Mouse (Mus musculus) heart, embryonic 14.5 days (tissue): ENCODE results near the gene Fzd2. TPM values are rescaled to one million over a fixed set of nuclear protein-coding genes. Genes with fewer than 3 reads are reported as not detected.
A peak's percentile ranks its signal among the peaks of the same experiment; 100 is the strongest.

Experiments
- ATAC-seq: fragments of 200-750 bp; cut with Nextera tagmentation; 2 replicates; pipeline ENCODE4 v1.8.0; 2017; ENCODE audit warnings: low read depth, moderate TSS enrichment; ENCODE audit not compliant: insufficient number of reproducible peaks, insufficient read depth, low FRiP score
- H3K27ac ChIP-seq, 2 experiments: fragments of 200-500 bp in 1 of 2; fragments of 300-500 bp in 1 of 2; sonication (generic) in 1 of 2; replicated peaks in 1 of 2; 2 replicates each; pipeline ENCODE4 v1.5.1; 2012 to 2014; ENCODE audit warnings: low read depth in 2 of 2, low read length in 2 of 2, control low read depth in 1 of 2, mild to moderate bottlenecking in 1 of 2, mixed read lengths in 1 of 2; ENCODE audit not compliant: control insufficient read depth in 1 of 2, insufficient read depth in 1 of 2
- H3K27me3 ChIP-seq: fragments of 300-500 bp; sonication (generic); 2 replicates; pipeline ENCODE4 v1.6.1; 2014; ENCODE audit warnings: mild to moderate bottlenecking, low read length, control low read depth; ENCODE audit not compliant: control insufficient read depth, insufficient read depth
- H3K36me3 ChIP-seq: fragments of 300-500 bp; sonication (generic); 2 replicates; pipeline ENCODE4 v1.6.1; 2014; ENCODE audit warnings: mild to moderate bottlenecking, control low read depth, low read length, mixed read lengths; ENCODE audit not compliant: control insufficient read depth, insufficient read depth
- H3K4me1 ChIP-seq, 2 experiments: fragments of 200-500 bp in 1 of 2; fragments of 300-500 bp in 1 of 2; sonication (generic) in 1 of 2; 2 replicates each; pipeline ENCODE4 v1.6.1; 2012 to 2014; ENCODE audit warnings: low read length in 2 of 2, control low read depth in 1 of 2, mixed read lengths in 1 of 2; ENCODE audit not compliant: control insufficient read depth in 2 of 2, insufficient read depth in 2 of 2
- H3K4me2 ChIP-seq: fragments of 300-500 bp; sonication (generic); 2 replicates; pipeline ENCODE4 v1.6.1; 2014; ENCODE audit warnings: mild to moderate bottlenecking, low read length
- H3K4me3 ChIP-seq, 2 experiments: fragments of 200-500 bp in 1 of 2; fragments of 300-500 bp in 1 of 2; sonication (generic) in 1 of 2; 2 replicates each; pipeline ENCODE4 v1.5.1; 2012 to 2014; ENCODE audit warnings: low read length in 2 of 2, mild to moderate bottlenecking in 2 of 2, control low read depth in 1 of 2, low read depth in 1 of 2, moderate library complexity in 1 of 2; ENCODE audit not compliant: control insufficient read depth in 1 of 2, insufficient read depth in 1 of 2
- H3K9ac ChIP-seq: fragments of 300-500 bp; sonication (generic); 2 replicates; pipeline ENCODE4 v1.6.1; 2014; ENCODE audit warnings: mild to moderate bottlenecking, low read length
- H3K9me3 ChIP-seq: fragments of 300-500 bp; sonication (generic); 2 replicates; pipeline ENCODE4 v1.6.1; 2016; ENCODE audit warnings: low read length, control low read depth; ENCODE audit not compliant: control insufficient read depth
- WGBS: fragments of 180-500 bp; shearing (Covaris S2); extraction: QIAGEN DNeasy Blood & Tissue Kit; methylation state at CpG from one replicate; pipeline ENCODE4 v1.1.7; 2014; 5-methylcytosine and 5-hydroxymethylcytosine counted together
- polyA plus RNA-seq: library from polyadenylated mRNA; unstranded; fragments of >200 nt; fragmentation: Nextera tagmentation; extraction: Ambion mirVana; gene quantifications from 2 replicates; pipeline ENCODE4 v1.2.1, GENCODE M21; 2014

Gene Fzd2
- polyA plus RNA-seq, 1 experiment from 2014 or later = 24.0 TPM

DNA sequence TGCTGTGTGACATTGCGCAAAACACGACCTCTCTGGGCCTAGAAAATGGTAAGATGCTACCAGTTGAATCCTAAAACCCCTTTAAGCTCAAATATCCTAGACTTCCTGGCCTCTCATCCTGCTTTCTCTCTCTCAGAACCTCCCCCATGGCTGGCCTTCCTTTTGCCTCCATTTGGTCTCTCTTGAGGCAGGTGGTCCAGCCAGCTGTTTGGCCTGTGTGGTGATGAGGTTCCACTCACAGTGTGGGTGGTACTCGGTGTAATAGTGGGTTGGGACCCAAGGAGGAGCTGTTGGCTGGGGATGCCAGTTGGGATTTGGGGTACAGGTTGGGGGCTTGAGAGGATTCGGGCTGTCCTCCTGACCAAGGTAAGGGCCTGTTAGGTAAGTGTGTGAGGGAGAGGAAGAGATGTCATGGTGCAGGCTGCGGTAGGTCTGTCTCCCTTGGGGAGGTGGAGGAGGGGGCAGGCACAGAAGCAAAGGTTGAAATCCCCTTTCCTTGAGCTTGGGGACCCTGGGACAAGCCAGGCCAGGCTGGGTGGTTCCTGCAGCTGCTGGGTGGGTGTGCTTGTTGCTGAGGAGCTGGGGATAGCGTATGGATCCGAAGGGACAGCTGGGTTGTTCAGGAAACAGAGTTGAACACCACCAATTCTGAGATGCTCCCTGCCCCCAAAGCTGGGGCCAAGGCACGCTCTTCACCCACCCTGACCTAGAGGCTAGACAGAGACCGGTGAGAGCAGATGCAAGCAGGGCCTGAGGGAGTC, 23.2 kb downstream of the Fzd2 start:
- no peaks in the 10 kb centered on the region for H3K27me3 ChIP-seq
- no peak for ATAC-seq
- no peak overlapping the region for H3K4me3 ChIP-seq
- H3K9me3 ChIP-seq = no peaks in the 10 kb centered on the region
- WGBS = 88% methylated on average over 9 of the region's 9 CpGs
- H3K36me3 ChIP-seq = no peaks in the 10 kb centered on the region
- H3K4me2 ChIP-seq = no peak overlapping the region
- H3K9ac ChIP-seq = no peak overlapping the region
- H3K27ac ChIP-seq = no peak overlapping the region
- peaks cover 31 to 43% of the 10 kb centered on the region in 2 experiments for H3K4me1 ChIP-seq

DNA sequence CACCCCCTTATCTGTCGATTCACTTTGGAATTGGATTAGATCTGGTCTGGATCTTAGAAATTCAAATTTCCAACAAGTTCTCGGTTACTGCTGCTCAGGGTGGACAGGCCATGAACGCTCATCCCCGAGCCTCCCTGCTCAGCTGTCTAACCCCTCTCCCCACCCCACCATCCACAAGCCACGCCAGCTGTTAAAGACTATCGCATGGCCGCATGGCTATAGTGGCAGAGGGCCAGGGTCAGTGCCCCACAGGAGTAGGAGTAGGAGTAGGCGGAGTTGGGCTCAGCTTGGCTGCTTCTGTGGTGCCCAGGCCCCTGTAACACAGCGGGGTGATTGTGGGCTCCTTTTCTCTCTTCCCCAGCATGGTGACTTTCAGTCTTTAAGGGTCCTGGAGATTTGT, 24.3 kb downstream of the Fzd2 start:
- H3K4me3 ChIP-seq = no peak overlapping the region
- peaks cover 39 to 52% of the 10 kb centered on the region in 2 experiments for H3K4me1 ChIP-seq
- no peaks in the 10 kb centered on the region for H3K9me3 ChIP-seq
- 71% methylated on average over 9 of the region's 9 CpGs for WGBS
- no peaks in the 10 kb centered on the region for H3K36me3 ChIP-seq
- H3K27ac ChIP-seq = no peak overlapping the region
- H3K4me2 ChIP-seq = no peak overlapping the region
- H3K27me3 ChIP-seq = no peaks in the 10 kb centered on the region
- no peak overlapping the region for H3K9ac ChIP-seq
- no peak for ATAC-seq

DNA sequence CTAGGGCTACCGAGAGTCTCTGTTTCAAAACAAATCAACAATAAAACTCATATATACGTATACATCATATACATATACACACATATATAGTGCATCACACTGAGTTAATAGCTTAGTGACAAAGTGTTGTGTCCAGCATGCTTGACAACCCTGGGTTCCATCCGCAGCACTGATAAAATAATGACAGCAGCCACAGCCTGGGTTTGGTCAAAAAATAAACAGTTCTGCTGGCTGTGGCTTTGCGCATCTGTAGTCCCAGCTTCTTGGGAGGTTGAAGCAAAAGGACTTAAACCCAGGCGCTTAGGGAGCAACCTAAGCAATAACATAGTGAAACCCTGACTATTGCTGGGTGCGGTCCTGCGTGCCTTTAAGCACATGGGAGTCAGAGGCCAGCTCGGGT, 25.2 kb downstream of the Fzd2 start:
- ATAC-seq = no peak
- H3K4me1 ChIP-seq = peaks cover 32 to 43% of the 10 kb centered on the region in 2 experiments

DNA sequence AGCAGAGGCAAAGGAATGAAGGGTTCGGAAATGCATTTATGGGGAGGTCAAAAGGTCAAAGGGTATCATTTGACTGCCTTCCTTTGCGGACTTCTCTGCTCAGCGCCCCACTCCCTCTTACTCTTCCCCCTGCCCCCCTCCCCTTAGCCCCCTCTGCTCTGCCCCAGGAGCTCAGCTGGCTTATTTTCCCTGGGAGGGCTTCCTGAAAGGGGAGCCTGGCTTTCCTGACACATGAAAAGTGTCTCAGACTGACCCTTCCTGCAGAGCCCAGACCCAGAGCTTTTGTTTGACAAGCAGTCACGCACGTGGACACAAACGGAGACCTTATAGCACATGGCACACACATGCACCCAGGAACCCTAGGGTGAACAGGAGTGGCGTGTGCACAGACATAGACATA, 26.5 kb downstream of the Fzd2 start:
- no peak for ATAC-seq
- WGBS = 40% methylated on average over 7 of the region's 7 CpGs
- Histone ChIP-seq H3K4me1 (peaks cover 21 to 31% of the 10 kb centered on the region in 2 experiments), H3K4me3 (no peak overlapping the region), H3K27me3 (no peaks in the 10 kb centered on the region), H3K36me3 (no peaks in the 10 kb centered on the region), H3K4me2 (no peak overlapping the region), H3K9ac (no peak overlapping the region; the same call in 1 of the 2 replicates), H3K9me3 (no peaks in the 10 kb centered on the region), H3K27ac (no peak overlapping the region)

More for the DNA sequence above, 25.2 kb downstream of the Fzd2 start:
- H3K9ac ChIP-seq = no peak overlapping the region
- WGBS = 54% methylated on average over 8 of the region's 8 CpGs
- no peaks in the 10 kb centered on the region for H3K36me3 ChIP-seq
- no peak overlapping the region for H3K4me2 ChIP-seq
- no peak overlapping the region for H3K4me3 ChIP-seq
- no peaks in the 10 kb centered on the region for H3K27me3 ChIP-seq
- H3K9me3 ChIP-seq = no peaks in the 10 kb centered on the region
- no peak overlapping the region for H3K27ac ChIP-seq

DNA sequence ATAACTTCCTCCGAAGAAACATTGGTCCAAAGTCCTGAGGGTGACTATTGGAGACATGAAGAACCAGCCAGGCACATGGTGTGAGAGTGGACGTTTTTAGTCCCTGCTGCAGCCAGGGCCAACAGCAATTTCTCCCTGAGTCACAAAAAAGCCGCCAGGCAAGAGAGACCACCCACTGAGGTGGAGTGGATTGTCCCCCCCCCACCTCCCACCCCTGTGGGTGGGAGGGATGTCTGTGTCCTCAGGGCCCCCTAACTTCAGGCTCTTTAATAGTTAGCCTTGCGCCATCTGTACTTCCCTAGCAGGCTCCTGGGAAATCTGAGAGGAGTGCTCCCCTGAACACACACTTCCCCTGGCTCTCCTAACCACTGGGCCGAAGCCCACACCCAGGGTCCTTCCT, 27.0 kb downstream of the Fzd2 start:
- no peak overlapping the region for H3K27ac ChIP-seq
- H3K4me3 ChIP-seq = no peak overlapping the region
- no peaks in the 10 kb centered on the region for H3K36me3 ChIP-seq
- H3K27me3 ChIP-seq = no peaks in the 10 kb centered on the region
- ATAC-seq = no peak
- WGBS = 64% methylated on average over 5 of the region's 5 CpGs
- H3K9ac ChIP-seq = no peak overlapping the region
- H3K9me3 ChIP-seq = no peaks in the 10 kb centered on the region
- H3K4me2 ChIP-seq = no peak overlapping the region
- H3K4me1 ChIP-seq = peaks cover 21 to 31% of the 10 kb centered on the region in 2 experiments

DNA sequence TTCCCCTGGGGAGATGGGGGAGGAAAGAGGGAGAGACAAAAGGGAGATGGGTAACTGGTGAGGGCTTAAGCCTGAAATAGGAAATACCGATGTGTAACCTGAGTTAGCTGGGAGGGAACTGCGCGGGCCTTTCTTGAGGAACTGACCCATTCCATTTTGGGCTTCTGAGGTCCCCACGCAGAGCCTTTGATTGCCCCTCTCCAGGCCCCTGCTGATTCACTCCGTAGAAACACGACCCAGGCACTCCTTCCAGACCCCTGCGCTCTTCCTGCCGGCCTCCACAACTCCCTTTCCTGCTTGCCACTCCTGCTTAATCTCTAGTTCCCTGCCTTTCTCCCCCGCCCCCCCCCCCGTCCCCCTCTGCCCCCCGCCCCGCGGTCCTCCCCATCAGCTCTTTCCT, 28.5 kb downstream of the Fzd2 start:
- Histone ChIP-seq H3K4me3 (no peak overlapping the region), H3K36me3 (no peaks in the 10 kb centered on the region), H3K4me1 (peaks cover 23 to 31% of the 10 kb centered on the region in 2 experiments), H3K9me3 (no peaks in the 10 kb centered on the region), H3K27me3 (no peaks in the 10 kb centered on the region), H3K4me2 (peak overlapping the region; percentile 49), H3K9ac (peak overlapping the region; percentile 43; the same call in 1 of the 2 replicates), H3K27ac (0 out of 4 replicates have a peak overlapping the region, but pooled peaks of 1 of the 2 experiments have one; percentile 24)
- WGBS = 7% methylated on average over 12 of the region's 13 CpGs
- no peak for ATAC-seq

DNA sequence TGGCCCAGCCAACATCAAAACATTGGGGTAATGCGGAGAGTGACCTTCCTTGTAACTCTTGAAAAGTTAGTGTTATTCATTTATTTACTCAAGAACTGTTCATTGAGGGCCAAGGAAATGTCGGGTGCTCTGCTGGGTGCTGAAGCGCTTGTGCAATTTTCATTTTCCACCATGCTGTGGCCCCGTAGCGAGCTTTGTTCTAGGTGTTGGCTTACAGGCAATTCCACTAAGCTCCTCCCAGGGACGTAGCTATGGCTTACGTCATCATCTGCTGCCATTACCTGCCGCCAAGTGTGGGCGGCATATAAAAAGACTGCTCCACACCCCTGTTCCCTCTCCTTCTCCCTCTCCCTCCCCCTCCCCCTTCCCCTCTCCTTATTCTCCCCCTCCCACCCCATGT, 29.2 kb downstream of the Fzd2 start:
- H3K36me3 ChIP-seq = no peaks in the 10 kb centered on the region
- H3K9ac ChIP-seq = 0 out of 2 replicates have a peak overlapping the region, but pooled peaks have one; percentile 43
- no peaks in the 10 kb centered on the region for H3K27me3 ChIP-seq
- H3K4me1 ChIP-seq = peaks cover 23 to 31% of the 10 kb centered on the region in 2 experiments
- no peak for ATAC-seq
- 0 out of 4 replicates have a peak overlapping the region, but pooled peaks have one; percentile 24 to 44 for H3K27ac ChIP-seq
- H3K4me2 ChIP-seq = peak overlapping the region; percentile 49
- 22% methylated on average over 9 of the region's 9 CpGs for WGBS
- H3K4me3 ChIP-seq = no peak overlapping the region
- no peaks in the 10 kb centered on the region for H3K9me3 ChIP-seq
